ENCODE assay signal across 13 mouse cellular contexts in genomic region chr9:65745456-65745855, GRCm38 (mm10).
DNase-seq lines count a peak whose midpoint lies in the region; ATAC-seq and TF ChIP-seq lines count a peak whose summit lies in the region.
"Had no signal": no experiment of that assay in that cellular context is flagged by ENCODE, and none has a peak within 500 bp of the region (broad histone marks: within the 10 kb centered on the region; RNA-seq: fewer than 3 reads in every experiment).

No protein-coding gene starts in this region.

- peak overlapping the region; percentile 75; the same call in 1 of the 2 replicates for H3K27ac ChIP-seq in cerebellum, adult 2 months (ENCODE audit: insufficient read depth, low read length)
- peak overlapping the region; percentile 87 for H3K27ac ChIP-seq in layer of hippocampus, adult 2 months
- H3K27ac ChIP-seq in midbrain, postnatal 0 days (ENCODE audit: low read depth, low read length), result peak overlapping the region; percentile 82
- H3K27ac ChIP-seq: gastrocnemius, adult 2 months; intestine, embryonic 15.5 days; macrophage had no signal

- TF ChIP-seq POLR2A in cerebellum, adult 2 months (IDR thresholded peaks at IDR 0.05; ENCODE audit: borderline replicate concordance, insufficient read depth, low read length), result no peak

- no peak overlapping the region for H3K4me3 ChIP-seq in cerebellum, adult 2 months (replicated peaks; ENCODE audit: insufficient read depth, low read depth, low read length)
- H3K4me3 ChIP-seq in layer of hippocampus, adult 2 months, result no peak overlapping the region
- H3K4me3 ChIP-seq in midbrain, postnatal 0 days (ENCODE audit: low read depth, low read length), result no peak overlapping the region
- H3K4me3 ChIP-seq: gastrocnemius, adult 2 months; intestine, embryonic 15.5 days had no signal

- DNase-seq in cerebellum, adult 2 months, result no peak
- DNase-seq in cerebellum, adult 9-10 months, result no peak
- DNase-seq in layer of hippocampus, adult 2 months (ENCODE audit: low spot score in 2 of 2), result no peak
- DNase-seq in layer of hippocampus, adult 9-11 months, result no peak
- no peak for DNase-seq in midbrain, postnatal 0 days (ENCODE audit: low spot score)
- no peak for DNase-seq in ovary, postnatal 36 days (ENCODE audit: low spot score)
- no peak for DNase-seq in spleen, postnatal 10 days (ENCODE audit: low spot score in 2 of 2)
- DNase-seq: gastrocnemius, adult 2 months had no signal

- H3K4me1 ChIP-seq in cerebellum, adult 2 months (ENCODE audit: control insufficient read depth, insufficient read depth, low read length), result peaks cover 21% of the 10 kb centered on the region; the same call in 1 of the 2 replicates
- H3K4me1 ChIP-seq in midbrain, postnatal 0 days (ENCODE audit: insufficient read depth, low read length), result peaks cover 30% of the 10 kb centered on the region

- H3K9me3 ChIP-seq in midbrain, postnatal 0 days (ENCODE audit: low read length), result no peaks in the 10 kb centered on the region
- H3K9me3 ChIP-seq: G1E; intestine, embryonic 15.5 days had no signal

- no peak overlapping the region for H3K4me2 ChIP-seq in midbrain, postnatal 0 days (ENCODE audit: low read depth, low read length, poor library complexity, severe bottlenecking)
- H3K4me2 ChIP-seq: intestine, embryonic 15.5 days; liver, embryonic 11.5 days had no signal

- H3K36me3 ChIP-seq in midbrain, postnatal 0 days (ENCODE audit: insufficient read depth, low read length), result no peaks in the 10 kb centered on the region
- H3K36me3 ChIP-seq: intestine, embryonic 15.5 days had no signal

- no peaks in the 10 kb centered on the region for H3K27me3 ChIP-seq in cerebellum, adult 2 months (ENCODE audit: control insufficient read depth, insufficient read depth, low read length)
- no peaks in the 10 kb centered on the region for H3K27me3 ChIP-seq in midbrain, postnatal 0 days (ENCODE audit: insufficient read depth, low read length)
- H3K27me3 ChIP-seq: intestine, embryonic 15.5 days had no signal

- H3K9ac ChIP-seq in midbrain, postnatal 0 days (replicated peaks; ENCODE audit: low read length, poor library complexity, severe bottlenecking), result 0 out of 2 replicates have a peak overlapping the region, but pooled peaks have one; percentile 19
- H3K9ac ChIP-seq: intestine, embryonic 15.5 days had no signal

- TF ChIP-seq CTCF in cerebellum, adult 2 months (IDR thresholded peaks at IDR 0.05; ENCODE audit: borderline replicate concordance, insufficient read depth, low read depth, low read length), result no peak
- TF ChIP-seq CTCF in layer of hippocampus, adult 2 months (conservative IDR thresholded peaks at IDR 0.05), result no peak
- no peak for TF ChIP-seq CTCF in midbrain, postnatal 0 days (IDR thresholded peaks at IDR 0.05)

- peak; percentile 59 for ATAC-seq in granulocyte monocyte progenitor cell, adult 5-6 weeks (replicated peaks; ENCODE audit: poor library complexity, severe bottlenecking)
- ATAC-seq in midbrain, postnatal 0 days (ENCODE audit: low FRiP score), result no peak
- ATAC-seq: intestine, embryonic 15.5 days had no signal

- 58% methylated on average over 5 of the region's 5 CpGs for WGBS in cerebellum, adult 2 months
- WGBS in midbrain, postnatal 0 days, result 54% methylated on average over 5 of the region's 5 CpGs
